Mouse (Mus musculus): ENCODE data around the gene Gstm5. TPM values are rescaled to one million over a fixed set of nuclear protein-coding genes. Genes with fewer than 3 reads are reported as not detected.
"Not testable (repeated sequence)": the region's sequence is repeated elsewhere in the genome, so short reads cannot be mapped to it uniquely, and the experiment has no call there.

The Gstm5 gene
- polyA plus RNA-seq, 1 experiment from 2014 or later, result 216 TPM

DNA sequence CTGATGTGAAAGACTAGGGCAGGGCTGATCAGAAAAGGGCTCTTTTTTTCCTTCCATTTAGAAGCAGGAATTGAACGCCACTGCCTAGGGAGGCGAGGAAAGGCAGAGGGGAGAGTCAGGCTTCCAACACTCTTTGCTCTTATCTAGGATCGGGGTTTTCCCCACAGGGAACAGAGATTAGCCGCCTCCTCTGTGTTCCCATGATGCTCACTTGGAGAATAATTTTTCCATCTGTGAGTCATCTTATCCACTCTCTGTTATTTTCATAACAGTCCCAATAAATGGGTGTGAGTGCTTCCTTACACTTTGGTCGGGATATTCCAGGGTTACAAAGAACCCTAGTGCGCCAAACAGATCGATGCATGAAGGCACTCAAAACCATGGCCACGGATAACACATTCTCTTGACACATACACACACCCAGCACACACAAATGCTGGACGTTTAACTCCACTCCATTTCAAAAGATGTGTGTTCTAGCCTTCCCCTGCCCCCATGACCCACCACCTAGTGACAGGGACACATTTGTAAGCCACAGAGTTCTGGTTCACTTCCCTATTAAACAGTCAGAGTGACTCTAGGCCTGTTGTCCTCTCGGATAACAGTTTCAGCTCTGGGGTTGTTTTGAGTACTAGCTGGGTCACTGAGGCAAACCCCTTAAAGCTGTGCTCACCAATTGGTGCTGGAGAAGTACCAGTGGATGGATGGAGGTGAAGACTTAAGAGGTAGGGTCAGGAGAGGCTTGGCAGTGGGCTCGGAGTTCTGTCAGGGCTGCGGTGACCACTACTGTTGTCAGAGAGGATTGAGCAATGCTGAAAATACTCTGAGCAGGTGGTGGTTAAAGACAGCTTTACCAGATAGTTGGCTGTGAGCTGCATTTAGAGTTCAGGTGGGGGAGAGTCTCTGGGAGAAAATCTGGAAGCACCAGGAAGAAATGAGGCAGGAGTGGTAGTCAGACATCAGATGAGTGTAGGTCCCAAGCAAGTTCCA, 17.6 kb upstream of the Gstm5 start:
- Histone ChIP-seq H3K4me1 (no peaks in the 10 kb centered on the region), H3K27ac (no peak overlapping the region), H3K9me3 (no peaks in the 10 kb centered on the region), H3K27me3 (replicated peaks) (no peaks in the 10 kb centered on the region), H3K36me3 (no peaks in the 10 kb centered on the region), H3K9ac (no peak overlapping the region), H3K4me2 (replicated peaks) (no peak overlapping the region), H3K4me3 (no peak overlapping the region)
- no peak for ATAC-seq (ENCODE audit: low FRiP score, low read depth)
- 83% methylated on average over 12 of the region's 12 CpGs for WGBS

DNA sequence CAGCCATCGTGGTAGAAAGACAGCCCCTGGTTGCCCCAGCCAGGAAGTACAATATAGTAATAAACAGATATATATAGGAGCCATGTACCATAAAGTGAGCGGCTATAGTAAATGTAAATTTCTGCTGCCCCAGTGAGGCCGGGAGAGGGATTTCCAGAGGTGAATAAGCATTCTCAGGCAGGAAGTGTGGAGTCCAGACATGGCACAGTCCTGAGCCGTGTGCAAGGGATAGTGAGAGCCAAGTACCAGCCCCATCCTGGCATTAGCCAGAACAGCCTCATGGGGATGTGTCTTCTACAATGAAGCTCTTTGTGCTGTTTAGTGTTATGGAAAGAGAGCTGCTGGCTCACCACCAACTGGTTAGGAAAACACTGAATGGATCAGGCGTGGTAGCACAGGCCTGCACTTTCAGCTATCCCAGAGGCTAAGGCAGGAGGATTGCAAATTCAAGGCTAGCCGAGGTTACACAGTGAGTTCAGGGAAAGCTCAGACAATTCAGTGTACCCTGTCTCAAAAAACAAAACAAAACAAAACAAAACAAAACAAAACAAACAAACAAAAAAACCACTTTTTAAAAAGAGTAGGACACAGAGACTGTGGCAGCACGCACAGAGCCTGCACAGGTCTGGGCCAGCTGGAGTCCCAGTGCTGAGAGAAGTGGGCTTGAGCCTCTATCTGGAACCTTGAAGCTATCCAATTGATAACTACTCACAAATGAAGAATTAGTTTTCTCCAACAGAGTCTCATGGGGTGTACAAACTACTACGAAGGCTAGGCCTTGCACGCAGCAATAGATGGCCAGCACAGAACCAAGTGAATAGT, 7.7 kb upstream of the Gstm5 start:
- no peaks in the 10 kb centered on the region for H3K9me3 ChIP-seq
- H3K4me1 ChIP-seq, result no peaks in the 10 kb centered on the region
- H3K4me3 ChIP-seq, result no peak overlapping the region
- ATAC-seq (ENCODE audit: low FRiP score, low read depth), result no peak
- H3K27me3 ChIP-seq (replicated peaks), result no peaks in the 10 kb centered on the region
- H3K4me2 ChIP-seq (replicated peaks), result no peak overlapping the region
- WGBS, result 88% methylated on average over 9 of the region's 9 CpGs
- H3K27ac ChIP-seq, result no peak overlapping the region
- H3K9ac ChIP-seq, result no peak overlapping the region
- H3K36me3 ChIP-seq, result no peaks in the 10 kb centered on the region

DNA sequence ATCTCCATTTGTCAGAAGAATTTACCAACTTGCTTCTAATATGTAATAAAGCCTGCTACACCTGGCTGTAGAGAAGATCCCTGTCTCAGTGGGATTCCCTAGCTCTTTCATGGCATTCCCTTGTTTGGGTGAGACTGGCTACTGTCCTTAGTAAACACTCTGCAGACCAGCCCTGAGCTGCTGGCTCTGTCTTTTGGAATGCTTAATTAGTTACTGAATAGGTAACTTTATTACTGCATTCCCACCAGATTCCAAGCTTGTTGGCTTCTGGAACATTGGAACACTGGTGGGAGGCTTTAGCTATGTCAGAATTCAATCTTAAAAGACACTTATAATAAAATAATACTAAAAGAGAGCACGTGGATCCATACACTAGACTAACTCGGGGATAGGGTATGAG, 6.4 kb upstream of the Gstm5 start:
- H3K9me3 ChIP-seq; ATAC-seq (ENCODE audit: low FRiP score, low read depth); H3K9ac ChIP-seq; H3K27me3 ChIP-seq (replicated peaks); H3K4me3 ChIP-seq; H3K4me2 ChIP-seq (replicated peaks); H3K4me1 ChIP-seq; H3K27ac ChIP-seq; H3K36me3 ChIP-seq: not testable (repeated sequence)
- WGBS, result 85% methylated on average over 2 of the region's 2 CpGs

DNA sequence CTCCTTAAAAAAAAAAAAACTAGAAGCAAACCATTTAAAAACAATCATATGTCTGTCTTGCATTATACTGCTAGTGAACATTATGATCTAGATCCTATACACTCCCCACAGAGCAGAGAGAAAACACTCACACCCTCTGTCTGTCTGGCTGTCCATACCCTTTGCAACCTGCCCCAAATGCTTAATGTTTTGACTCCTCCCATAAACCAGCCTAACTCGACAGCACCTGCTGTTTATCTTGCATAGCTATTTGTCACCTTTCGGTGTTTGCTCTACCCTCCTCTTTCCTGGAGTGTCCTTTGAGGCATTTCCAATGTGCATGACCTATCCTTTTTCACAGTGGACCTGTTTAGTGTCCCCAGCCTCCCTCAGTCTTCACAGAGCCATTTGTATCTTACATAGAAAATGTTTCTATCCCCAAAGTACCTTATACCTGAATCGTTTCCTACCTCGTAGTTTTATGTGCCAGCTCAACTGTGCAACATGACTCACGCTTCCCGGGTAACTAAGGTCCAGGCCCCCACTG, 364 bp upstream of the Gstm5 start:
- WGBS, result 9% methylated on average over 6 of the region's 6 CpGs
- H3K27ac ChIP-seq, result no peak overlapping the region
- peak; percentile 28; the same call in 1 of the 2 replicates for ATAC-seq (ENCODE audit: low FRiP score, low read depth)

DNA sequence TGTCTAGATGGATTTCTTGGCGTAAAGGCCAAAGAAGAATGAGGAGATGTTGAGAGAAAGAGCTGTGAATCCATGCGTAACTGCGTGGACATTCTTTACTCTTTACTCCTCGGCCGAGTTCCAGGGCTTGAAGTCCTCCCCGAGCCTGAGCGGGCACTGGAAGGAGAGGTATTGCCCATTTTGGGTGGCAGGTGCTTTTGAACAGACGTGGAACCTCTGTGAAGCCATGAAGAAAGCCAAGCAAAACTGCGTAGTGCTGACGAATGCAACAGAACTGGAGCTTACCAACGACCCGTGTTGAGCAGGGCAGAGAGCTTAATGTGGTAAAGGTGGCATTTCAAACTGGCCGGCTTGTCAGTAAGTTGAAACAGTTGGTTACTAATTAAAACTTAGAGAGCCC, 3.1 kb downstream of the Gstm5 start:
- WGBS, result 91% methylated on average over 13 of the region's 13 CpGs
- no peak overlapping the region for H3K9ac ChIP-seq
- H3K4me1 ChIP-seq, result peaks cover 9% of the 10 kb centered on the region; the same call in 1 of the 2 replicates
- H3K36me3 ChIP-seq, result peaks cover 17% of the 10 kb centered on the region
- no peak overlapping the region for H3K4me3 ChIP-seq
- H3K27ac ChIP-seq, result no peak overlapping the region
- H3K9me3 ChIP-seq, result no peaks in the 10 kb centered on the region
- no peak for ATAC-seq (ENCODE audit: low FRiP score, low read depth)
- H3K27me3 ChIP-seq (replicated peaks), result no peaks in the 10 kb centered on the region
- no peak overlapping the region for H3K4me2 ChIP-seq (replicated peaks)

More for the DNA sequence above, 364 bp upstream of the Gstm5 start:
- Histone ChIP-seq H3K4me1 (peaks cover 9% of the 10 kb centered on the region; the same call in 1 of the 2 replicates), H3K9me3 (no peaks in the 10 kb centered on the region), H3K4me3 (peak overlapping the region; percentile 68), H3K36me3 (peaks cover 17% of the 10 kb centered on the region), H3K27me3 (replicated peaks) (no peaks in the 10 kb centered on the region), H3K4me2 (replicated peaks) (peak overlapping the region; percentile 84), H3K9ac (peak overlapping the region; percentile 84)

DNA sequence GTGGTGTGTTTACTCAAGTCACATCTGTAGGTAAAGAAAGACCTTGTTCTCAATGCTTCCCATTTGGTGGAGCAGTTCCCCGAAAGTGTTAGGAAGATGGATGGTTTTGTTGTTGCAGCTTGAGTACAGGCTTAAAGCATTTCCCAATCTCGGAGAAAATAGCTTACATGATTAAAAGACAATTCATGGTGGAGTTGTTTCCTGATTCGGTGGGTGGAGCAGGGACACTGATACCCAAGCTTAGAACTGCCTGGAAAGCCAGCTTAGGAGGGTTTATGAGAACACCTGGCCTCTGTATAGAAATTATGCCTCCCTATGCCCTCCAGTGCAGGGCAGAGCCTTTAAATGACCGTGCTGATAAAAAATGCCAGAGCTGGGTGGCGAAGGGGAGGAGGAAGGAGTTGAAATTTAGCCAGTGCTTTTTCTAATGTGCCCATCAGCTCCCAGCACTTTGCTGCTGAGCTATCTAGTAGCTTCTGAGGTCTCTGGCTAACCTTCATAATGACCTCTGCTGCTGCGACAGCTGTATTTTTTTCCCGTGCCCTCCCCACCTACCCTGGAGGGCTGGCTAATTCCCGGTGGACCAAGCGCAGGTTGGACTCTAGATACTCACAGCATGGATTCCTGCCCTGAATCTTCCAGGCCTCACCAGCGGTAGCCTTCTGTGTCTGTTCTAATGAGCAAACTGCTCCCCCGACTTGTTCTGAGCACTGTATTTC, 5.5 kb downstream of the Gstm5 start:
- Histone ChIP-seq H3K4me1 (peaks cover 4% of the 10 kb centered on the region; the same call in 1 of the 2 replicates), H3K9ac (no peak overlapping the region), H3K4me2 (replicated peaks) (no peak overlapping the region), H3K9me3 (no peaks in the 10 kb centered on the region), H3K36me3 (peaks cover 17% of the 10 kb centered on the region), H3K27ac (no peak overlapping the region), H3K27me3 (replicated peaks) (no peaks in the 10 kb centered on the region), H3K4me3 (no peak overlapping the region)
- no peak for ATAC-seq (ENCODE audit: low FRiP score, low read depth)
- WGBS, result 69% methylated on average over 11 of the region's 11 CpGs

DNA sequence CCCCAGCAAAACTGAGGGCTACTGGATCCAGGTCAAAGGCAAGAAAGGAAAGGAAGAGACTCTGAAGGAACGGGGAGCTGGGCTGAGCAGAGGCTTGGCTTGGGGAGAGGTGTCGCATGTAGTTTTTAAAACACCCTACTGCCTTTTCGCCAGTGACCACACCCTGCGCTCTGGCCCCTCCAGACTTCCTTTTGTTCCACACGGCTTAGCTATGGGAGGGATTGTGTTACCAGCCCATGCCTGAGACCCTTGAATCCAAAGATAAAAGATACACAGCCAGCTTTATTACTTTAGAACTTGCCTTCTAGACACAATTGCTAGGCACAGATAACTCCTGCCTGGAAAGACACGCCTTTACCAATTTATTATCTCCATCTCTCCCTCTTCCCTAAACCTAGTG, 10.3 kb downstream of the Gstm5 start:
- H3K4me1 ChIP-seq, result no peaks in the 10 kb centered on the region
- no peaks in the 10 kb centered on the region for H3K27me3 ChIP-seq (replicated peaks)
- no peak overlapping the region for H3K4me3 ChIP-seq
- H3K9me3 ChIP-seq, result no peaks in the 10 kb centered on the region
- no peaks in the 10 kb centered on the region for H3K36me3 ChIP-seq
- H3K4me2 ChIP-seq (replicated peaks), result no peak overlapping the region
- WGBS, result 58% methylated on average over 6 of the region's 6 CpGs
- no peak for ATAC-seq (ENCODE audit: low FRiP score, low read depth)
- no peak overlapping the region for H3K27ac ChIP-seq
- H3K9ac ChIP-seq, result no peak overlapping the region

DNA sequence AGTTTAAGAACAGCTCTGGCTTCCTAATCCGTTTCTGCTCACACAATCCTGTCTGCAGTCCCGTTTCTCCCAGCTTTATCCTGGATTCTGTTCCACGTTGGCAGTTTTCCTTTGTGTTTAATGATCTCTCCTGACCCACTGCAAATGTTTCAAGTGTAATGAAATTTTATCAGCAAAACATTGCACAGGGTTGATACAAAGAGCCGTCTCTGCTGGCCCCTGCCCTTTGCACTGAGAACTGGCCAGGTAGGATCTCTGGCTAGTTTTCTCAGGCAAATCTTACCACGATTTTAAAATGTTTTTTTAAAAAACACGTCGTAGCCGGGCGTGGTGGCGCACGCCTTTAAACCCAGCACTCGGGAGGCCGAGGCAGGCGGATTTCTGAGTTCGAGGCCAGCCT, 21.1 kb downstream of the Gstm5 start:
- no peak for ATAC-seq (ENCODE audit: low FRiP score, low read depth)
- H3K9me3 ChIP-seq, result no peaks in the 10 kb centered on the region
- no peak overlapping the region for H3K4me3 ChIP-seq
- no peaks in the 10 kb centered on the region for H3K27me3 ChIP-seq (replicated peaks)
- 88% methylated on average over 15 of the region's 15 CpGs for WGBS
- no peak overlapping the region for H3K9ac ChIP-seq
- H3K36me3 ChIP-seq, result no peaks in the 10 kb centered on the region
- no peak overlapping the region for H3K4me2 ChIP-seq (replicated peaks)
- no peak overlapping the region for H3K27ac ChIP-seq
- no peaks in the 10 kb centered on the region for H3K4me1 ChIP-seq

DNA sequence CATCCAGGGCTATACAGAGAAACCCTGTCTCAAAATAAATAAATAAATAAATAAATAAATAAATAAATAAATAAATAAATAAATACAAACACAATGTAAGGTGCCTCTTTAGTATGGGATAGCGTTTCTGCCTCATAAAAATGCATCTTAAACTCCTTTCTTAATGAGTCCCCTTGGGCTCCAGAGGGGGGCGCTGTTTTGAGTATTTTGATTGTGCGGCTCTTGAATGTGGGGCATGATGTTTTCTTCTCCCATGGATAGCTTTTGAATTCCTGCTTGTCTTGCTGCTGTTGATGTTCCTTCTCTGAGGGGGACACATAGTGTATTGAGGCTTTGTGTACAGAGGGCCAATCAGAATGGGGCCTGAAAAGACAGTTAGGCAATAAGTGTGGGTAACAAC, 21.5 kb downstream of the Gstm5 start:
- Histone ChIP-seq H3K9me3 (no peaks in the 10 kb centered on the region), H3K36me3 (no peaks in the 10 kb centered on the region), H3K27me3 (replicated peaks) (no peaks in the 10 kb centered on the region), H3K4me1 (no peaks in the 10 kb centered on the region), H3K27ac (no peak overlapping the region), H3K9ac (no peak overlapping the region), H3K4me2 (replicated peaks) (no peak overlapping the region), H3K4me3 (no peak overlapping the region)
- no peak for ATAC-seq (ENCODE audit: low FRiP score, low read depth)
- WGBS, result 79% methylated on average over 3 of the region's 3 CpGs

DNA sequence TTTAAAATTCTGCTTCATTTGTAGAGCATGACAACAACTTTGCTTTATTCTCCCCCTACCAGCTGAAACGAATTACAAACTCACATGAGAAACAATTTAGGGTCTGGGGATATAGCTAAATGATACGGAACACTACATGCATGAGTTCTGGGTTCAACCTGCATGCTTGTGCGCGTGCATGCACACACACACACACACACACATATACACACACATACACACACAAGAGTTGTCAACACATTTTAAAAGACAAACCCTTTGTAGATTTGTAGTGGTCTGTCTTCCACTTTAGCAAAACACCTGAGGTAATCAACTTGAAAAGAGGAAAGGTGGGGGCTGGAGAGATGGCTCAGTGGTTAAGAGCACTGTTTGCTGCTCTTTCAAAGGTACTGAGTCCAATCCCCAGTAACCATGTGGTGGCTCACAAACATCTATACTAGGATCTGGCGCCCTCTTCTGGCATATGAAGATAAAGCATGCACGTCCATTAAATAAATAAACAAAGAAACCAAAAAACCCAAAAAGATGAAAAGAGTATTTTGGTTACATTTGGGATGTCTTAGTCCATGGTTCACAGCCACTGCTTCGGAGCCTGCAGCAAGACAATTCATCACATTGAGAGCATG, 22.3 kb downstream of the Gstm5 start:
- Histone ChIP-seq H3K9ac (no peak overlapping the region), H3K9me3 (no peaks in the 10 kb centered on the region), H3K27me3 (replicated peaks) (no peaks in the 10 kb centered on the region), H3K27ac (no peak overlapping the region), H3K4me2 (replicated peaks) (no peak overlapping the region), H3K4me3 (no peak overlapping the region), H3K4me1 (no peaks in the 10 kb centered on the region), H3K36me3 (no peaks in the 10 kb centered on the region)
- no peak for ATAC-seq (ENCODE audit: low FRiP score, low read depth)
- 61% methylated on average over 7 of the region's 7 CpGs for WGBS

DNA sequence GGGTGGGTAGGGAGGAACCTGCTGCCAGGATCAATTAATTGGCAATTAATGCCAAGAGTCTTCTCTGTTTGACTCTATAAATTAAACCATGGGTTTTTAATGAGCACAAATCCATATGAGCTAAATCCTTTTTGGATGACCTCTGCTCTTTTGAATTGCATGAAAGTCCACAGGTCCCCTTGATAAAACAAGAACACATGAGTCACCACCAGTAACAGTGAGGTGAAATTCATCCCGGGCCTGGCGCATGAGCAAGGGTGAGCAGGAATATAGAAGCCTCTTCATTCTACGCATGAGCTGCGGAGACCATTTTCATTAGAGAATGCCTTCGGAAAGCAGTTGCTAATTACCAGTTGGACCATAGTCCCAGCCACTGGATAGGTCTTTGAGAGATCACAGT, 24.7 kb downstream of the Gstm5 start:
- Histone ChIP-seq H3K4me1 (no peaks in the 10 kb centered on the region), H3K4me2 (replicated peaks) (no peak overlapping the region), H3K9me3 (no peaks in the 10 kb centered on the region), H3K9ac (no peak overlapping the region), H3K27ac (no peak overlapping the region), H3K27me3 (replicated peaks) (no peaks in the 10 kb centered on the region), H3K4me3 (no peak overlapping the region), H3K36me3 (no peaks in the 10 kb centered on the region)
- WGBS, result 96% methylated on average over 5 of the region's 5 CpGs
- ATAC-seq (ENCODE audit: low FRiP score, low read depth), result no peak

Measured in neural tube, embryonic 12.5 days (tissue).